Mouse (Mus musculus) liver, adult 2 months (tissue): ENCODE data around the gene Xylt1. TPM values are rescaled to one million over a fixed set of nuclear protein-coding genes. Genes with fewer than 3 reads are reported as not detected.

Source experiments
- DNase-seq: peaks from one replicate; pipeline ENCODE4 v3.0.0-alpha.2; 2011; ENCODE audit warnings: low read depth, low spot score; ENCODE audit errors: extremely low read depth
- H3K27ac ChIP-seq: fragments of 200-500 bp; replicated peaks from 2 replicates; pipeline ENCODE4 v1.5.1; 2012; ENCODE audit warnings: low read depth, mild to moderate bottlenecking, control low read depth, inconsistent platforms, low read length; ENCODE audit not compliant: insufficient read depth
- H3K27me3 ChIP-seq: fragments of 200-500 bp; 2 replicates; pipeline ENCODE4 v1.6.1; 2012; ENCODE audit warnings: mild to moderate bottlenecking, moderate library complexity, low read length, inconsistent platforms; ENCODE audit not compliant: control insufficient read depth, insufficient read depth
- H3K36me3 ChIP-seq: fragments of 200-500 bp; 2 replicates; pipeline ENCODE4 v1.6.1; 2012; ENCODE audit warnings: low read length, inconsistent platforms; ENCODE audit not compliant: control insufficient read depth, insufficient read depth
- H3K4me1 ChIP-seq: fragments of 200-500 bp; 2 replicates; pipeline ENCODE4 v1.6.1; 2011; ENCODE audit warnings: low read length; ENCODE audit not compliant: control insufficient read depth, insufficient read depth
- H3K4me3 ChIP-seq: fragments of 200-500 bp; 2 replicates; pipeline ENCODE4 v1.5.1; 2011; ENCODE audit warnings: low read depth, mild to moderate bottlenecking, control low read depth, low read length, moderate library complexity; ENCODE audit not compliant: insufficient read depth
- H3K79me2 ChIP-seq: fragments of 200-500 bp; 2 replicates; pipeline ENCODE4 v1.6.1; 2012; ENCODE audit warnings: inconsistent platforms, mild to moderate bottlenecking, low read length, moderate library complexity; ENCODE audit not compliant: control insufficient read depth, insufficient read depth
- H3K9ac ChIP-seq: fragments of 200-500 bp; 2 replicates; pipeline ENCODE4 v1.6.1; 2012; ENCODE audit warnings: low read depth, mild to moderate bottlenecking, control low read depth, inconsistent platforms, low read length
- CTCF ChIP-seq: fragments of 200-500 bp; IDR thresholded peaks from 2 replicates; pipeline ENCODE4 v1.5.1; 2011; ENCODE audit warnings: low read depth, low read length, control low read depth
- POLR2A ChIP-seq: fragments of 200-500 bp; IDR thresholded peaks from 2 replicates; pipeline ENCODE4 v1.6.1; 2011; ENCODE audit warnings: low read length, control low read depth; ENCODE audit not compliant: insufficient read depth; ENCODE audit errors: extremely low read depth
- WGBS: fragments of 180-500 bp; shearing (Covaris S2); methylation state at CpG from one replicate; pipeline ENCODE4 v1.1.7; 2018; 5-methylcytosine and 5-hydroxymethylcytosine counted together
- polyA plus RNA-seq: library from polyadenylated mRNA; depleted of rRNA; stranded (reverse); fragments of >200 nt; gene quantifications from 2 replicates; pipeline ENCODE4 v1.2.3, GENCODE M21; 2012
- total RNA-seq: library from RNA; depleted of rRNA; stranded (reverse); fragments of >200 nt; gene quantifications from 2 replicates; pipeline ENCODE4 v1.2.3, GENCODE M21; 2014

Xylt1 gene
- total and polyA plus RNA-seq, 2 experiments: 0.09 to 0.18 TPM

DNA sequence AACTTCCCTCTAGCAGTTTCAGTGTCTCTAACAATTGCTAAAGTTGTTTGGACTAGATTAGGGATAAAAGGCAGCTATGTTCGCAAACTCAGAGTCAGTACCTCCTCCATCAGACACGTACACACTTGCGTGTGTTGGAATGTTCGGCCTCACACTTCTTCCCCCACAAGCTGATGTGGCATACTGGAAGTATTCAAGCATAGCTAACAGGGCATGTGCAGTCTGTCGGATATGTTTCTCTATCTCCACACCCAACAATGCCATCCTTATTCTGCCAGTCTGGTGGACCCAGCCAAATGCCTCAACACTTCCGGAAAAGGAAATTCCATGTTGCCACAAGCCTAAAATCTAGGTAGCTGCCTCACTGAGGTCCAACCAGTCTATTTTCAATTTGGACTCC, 319.3 kb downstream of the Xylt1 start:
- no peaks in the 10 kb centered on the region for H3K4me1 ChIP-seq
- 74% methylated on average over 6 of the region's 6 CpGs for WGBS
- TF ChIP-seq POLR2A (no peak), CTCF (no peak)

DNA sequence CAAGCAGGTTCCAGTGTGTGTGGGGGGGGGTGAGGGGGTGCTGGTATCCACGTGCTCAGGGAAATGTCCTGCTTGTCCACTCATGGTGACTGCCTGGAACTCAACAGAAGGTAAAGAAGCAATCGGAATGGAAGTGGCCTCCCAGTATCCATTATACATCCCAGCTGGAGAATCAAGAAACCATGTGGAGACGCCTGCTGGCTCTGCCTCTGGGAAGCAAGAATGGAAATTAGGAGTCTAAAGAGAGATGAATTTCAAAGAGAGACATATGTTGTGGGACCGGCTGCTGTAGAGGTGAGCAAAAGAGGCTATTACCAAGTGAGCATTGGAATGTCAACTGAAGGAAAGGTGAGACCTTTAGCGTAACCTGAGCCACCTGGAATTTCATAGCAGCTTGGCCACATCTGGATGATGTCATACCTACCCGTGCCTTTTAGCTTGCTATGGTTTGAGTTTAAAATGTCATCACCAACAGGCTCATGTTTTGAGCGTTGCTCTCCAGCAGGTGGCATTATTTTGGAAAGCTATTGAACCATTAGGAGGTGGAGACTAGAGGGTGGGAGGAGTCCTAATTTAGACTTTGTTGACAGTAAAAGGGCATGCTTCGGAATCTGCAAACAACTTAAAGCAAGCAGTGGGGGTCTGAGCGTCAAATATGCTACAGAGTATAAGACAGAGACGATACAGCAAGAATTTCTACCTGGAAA, 329.3 kb downstream of the Xylt1 start:
- H3K79me2 ChIP-seq: no peaks in the 10 kb centered on the region
- no peak overlapping the region for H3K27ac ChIP-seq
- H3K4me3 ChIP-seq: no peak overlapping the region
- H3K36me3 ChIP-seq: no peaks in the 10 kb centered on the region
- WGBS: 50% methylated on average over 10 of the region's 10 CpGs
- peak; percentile 21 for DNase-seq
- no peaks in the 10 kb centered on the region for H3K27me3 ChIP-seq
- no peaks in the 10 kb centered on the region for H3K4me1 ChIP-seq
- 0 out of 2 replicates have a peak, but pooled peaks have one; percentile 11 for TF ChIP-seq CTCF
- TF ChIP-seq POLR2A: no peak
- no peak overlapping the region for H3K9ac ChIP-seq

More for the DNA sequence above, 319.3 kb downstream of the Xylt1 start:
- Histone ChIP-seq H3K36me3 (no peaks in the 10 kb centered on the region), H3K27ac (no peak overlapping the region), H3K27me3 (no peaks in the 10 kb centered on the region), H3K9ac (no peak overlapping the region), H3K79me2 (no peaks in the 10 kb centered on the region), H3K4me3 (no peak overlapping the region)
- no peak for DNase-seq

DNA sequence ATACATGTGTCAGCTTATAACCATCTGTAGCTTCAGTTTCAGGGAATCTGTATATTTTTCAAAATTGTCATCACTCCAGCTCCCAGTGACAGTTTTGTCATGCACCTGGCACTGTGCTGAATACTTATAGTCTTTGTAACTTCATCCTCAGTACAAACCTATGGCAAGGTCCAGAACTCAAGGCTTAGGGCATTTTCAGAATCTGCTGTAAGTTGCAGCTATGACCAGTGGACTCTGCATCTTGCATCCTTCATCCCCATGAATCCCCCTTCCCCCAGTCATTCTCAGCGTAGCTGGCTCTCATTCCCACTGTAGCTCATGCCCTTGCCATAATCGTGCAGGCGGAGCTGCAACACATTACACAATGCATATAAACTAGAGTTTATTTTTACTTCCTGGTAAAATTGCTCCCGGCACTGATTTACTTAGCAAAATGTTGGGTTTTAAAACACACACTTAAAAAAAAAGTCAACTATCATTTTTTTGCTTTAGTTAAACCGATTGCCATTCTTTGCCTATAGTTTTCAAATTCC, 336.2 kb downstream of the Xylt1 start:
- no peaks in the 10 kb centered on the region for H3K79me2 ChIP-seq
- TF ChIP-seq POLR2A (no peak), CTCF (no peak)
- H3K9ac ChIP-seq: no peak overlapping the region
- 0 out of 2 replicates have a peak, but pooled peaks cover 3% of the 10 kb centered on the region for H3K27me3 ChIP-seq
- H3K27ac ChIP-seq: no peak overlapping the region
- 82% methylated on average over 5 of the region's 5 CpGs for WGBS
- no peaks in the 10 kb centered on the region for H3K36me3 ChIP-seq
- H3K4me1 ChIP-seq: no peaks in the 10 kb centered on the region
- no peak for DNase-seq
- H3K4me3 ChIP-seq: no peak overlapping the region

DNA sequence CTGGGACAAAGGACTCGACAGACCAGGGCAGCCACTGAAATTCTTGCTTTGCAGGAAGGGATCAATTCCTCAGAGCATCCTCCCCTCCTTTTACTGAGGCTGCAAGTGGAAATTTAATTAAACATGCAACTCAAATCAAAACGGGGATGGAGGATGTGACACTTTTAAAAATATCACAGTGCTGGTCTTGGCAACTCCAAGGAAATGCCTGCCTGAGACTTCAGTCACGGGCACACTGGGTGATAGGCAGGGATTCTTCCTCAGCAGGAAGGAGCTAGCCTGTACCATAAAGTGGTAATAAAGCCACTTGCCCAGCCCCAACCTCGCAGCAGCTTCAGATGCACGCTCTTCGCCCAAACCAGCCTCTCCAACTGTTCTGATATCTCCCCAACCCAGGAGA, 339.6 kb downstream of the Xylt1 start:
- H3K4me3 ChIP-seq: no peak overlapping the region
- no peak for DNase-seq
- TF ChIP-seq CTCF (no peak), POLR2A (no peak)
- H3K27ac ChIP-seq: no peak overlapping the region
- H3K9ac ChIP-seq: no peak overlapping the region
- WGBS: 71% methylated on average over 6 of the region's 6 CpGs
- H3K79me2 ChIP-seq: no peaks in the 10 kb centered on the region
- no peaks in the 10 kb centered on the region for H3K36me3 ChIP-seq
- H3K27me3 ChIP-seq: 0 out of 2 replicates have a peak, but pooled peaks cover 3% of the 10 kb centered on the region
- no peaks in the 10 kb centered on the region for H3K4me1 ChIP-seq
